Mouse (Mus musculus) C2C12 (cell line): Measurements from ENCODE around the gene Gtf2b.

Source experiments
- CEBPB ChIP-seq: IDR thresholded peaks from one replicate; pipeline ENCODE4 v1.6.1; 2011; ENCODE audit warnings: low read depth, mild to moderate bottlenecking, control low read depth, moderate library complexity
- CTCF ChIP-seq: IDR thresholded peaks from one replicate; pipeline ENCODE4 v1.5.1; 2011; ENCODE audit not compliant: control insufficient read depth, insufficient read depth, insufficient read length
- FOSL1 ChIP-seq: IDR thresholded peaks from one replicate; pipeline ENCODE4 v1.8.0; 2011; ENCODE audit warnings: mild to moderate bottlenecking, low read length; ENCODE audit not compliant: poor library complexity, insufficient read depth, severe bottlenecking
- MAX ChIP-seq: IDR thresholded peaks from one replicate; pipeline ENCODE4 v1.6.1; 2011; ENCODE audit warnings: mild to moderate bottlenecking, control low read depth
- MYOD1 ChIP-seq: IDR thresholded peaks from one replicate; pipeline ENCODE4 v1.6.1; 2011; ENCODE audit warnings: low read depth; ENCODE audit not compliant: control insufficient read depth, insufficient read length
- MYOG ChIP-seq: IDR thresholded peaks from one replicate; pipeline ENCODE4 v1.6.1; 2011; ENCODE audit not compliant: control insufficient read depth, insufficient read length; ENCODE audit errors: extremely low read depth
- USF1 ChIP-seq: IDR thresholded peaks from one replicate; pipeline ENCODE4 v1.6.1; 2011; ENCODE audit warnings: low read depth, mild to moderate bottlenecking, control low read depth, moderate library complexity

DNA sequence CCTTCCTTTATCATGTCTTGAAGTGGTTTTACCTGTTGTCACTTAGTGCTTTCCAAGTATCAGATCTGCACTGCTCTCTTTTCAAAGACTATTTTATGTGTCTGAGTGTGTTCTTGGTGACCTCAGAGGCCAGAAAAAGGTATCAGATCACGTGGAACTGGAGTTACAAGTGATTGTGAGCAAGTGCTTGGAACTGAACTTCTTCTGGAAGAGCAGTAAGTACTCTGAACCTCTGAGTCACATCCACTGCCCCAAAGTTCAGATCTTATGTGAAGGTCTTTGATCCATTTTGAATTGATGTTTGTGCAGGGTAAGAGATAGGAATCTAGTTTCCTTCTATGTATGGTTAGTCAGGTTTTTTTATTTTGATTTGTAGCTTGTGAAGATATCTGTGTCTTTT, 5.7 kb downstream of the Gtf2b start:
- no peak for TF ChIP-seq USF1
- no peak for TF ChIP-seq CTCF
- TF ChIP-seq CEBPB = no peak
- TF ChIP-seq FOSL1 = no peak
- TF ChIP-seq MAX = no peak
- TF ChIP-seq MYOG = no peak
- no peak for TF ChIP-seq MYOD1
